Mouse (Mus musculus) right cerebral cortex, postnatal 14 days (tissue): Measurements from ENCODE around the gene Mcm3.

Experiments used
- DNase-seq: peaks from one replicate; pipeline ENCODE4 v3.0.0; 2022

Gene Mcm3

DNA sequence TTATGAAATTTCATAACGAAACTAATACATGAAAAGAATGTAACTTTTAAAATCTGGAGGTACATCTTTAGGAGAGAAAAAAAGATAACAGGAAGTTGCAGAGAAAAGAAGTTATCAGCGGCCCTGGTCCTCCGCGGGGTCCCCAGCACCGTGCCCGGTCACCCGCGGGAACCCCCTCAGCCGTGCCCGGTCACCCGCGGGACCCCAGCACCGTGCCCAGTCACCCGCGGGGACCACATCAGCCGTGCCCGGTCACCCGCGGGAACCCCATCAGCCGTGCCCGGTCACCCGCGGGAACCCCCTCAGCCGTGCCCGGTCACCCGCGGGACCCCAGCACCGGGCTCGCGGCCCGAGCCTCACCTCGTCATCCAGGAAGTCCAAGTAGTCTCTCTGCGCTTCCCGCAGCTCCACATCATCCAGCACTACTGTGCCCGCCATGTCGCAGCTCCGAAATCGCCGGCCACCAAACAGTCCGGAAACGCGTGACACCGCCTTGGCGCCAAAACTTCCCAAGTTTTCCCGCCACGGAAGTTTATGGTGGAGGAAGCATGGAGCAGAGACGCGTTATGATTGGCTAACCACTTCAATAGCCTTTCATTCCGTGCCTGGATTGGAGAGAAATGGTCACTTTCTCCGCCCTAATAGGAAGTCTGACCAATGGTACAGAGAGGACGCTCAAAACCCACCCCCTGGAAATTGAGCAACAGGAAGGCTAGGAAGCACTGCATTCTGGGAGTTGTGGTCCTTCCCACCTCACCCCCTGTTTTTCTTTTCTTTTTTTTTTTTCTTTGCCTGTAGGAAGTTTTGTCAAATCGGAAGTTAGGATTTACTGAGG lies at the start of gene Mcm3:
TSS of gene Mcm3 (minus strand) at position 542 of the 835 bp plus-strand sequence.
- peak; percentile 78 for DNase-seq

DNA sequence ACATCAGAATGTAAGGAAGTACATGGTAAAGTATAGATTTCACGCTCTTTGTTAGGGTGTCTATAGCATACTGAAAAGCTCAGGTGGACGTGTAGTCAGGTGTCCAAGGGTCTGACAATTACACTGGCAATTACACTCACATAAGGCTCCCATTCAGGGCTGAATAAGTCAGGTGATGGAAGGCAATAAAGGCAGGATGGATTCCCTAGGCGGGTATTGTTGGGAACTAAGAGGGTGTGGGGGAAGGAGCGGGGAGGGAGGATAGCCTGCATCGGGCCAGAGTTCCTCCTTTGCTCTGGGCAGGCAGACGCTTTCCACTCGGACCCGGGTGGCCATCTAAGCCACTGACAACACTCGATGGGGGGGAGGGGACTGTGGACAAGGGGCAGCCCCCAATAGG lies 47.9 kb upstream of the Mcm3 start:
- DNase-seq = no peak

DNA sequence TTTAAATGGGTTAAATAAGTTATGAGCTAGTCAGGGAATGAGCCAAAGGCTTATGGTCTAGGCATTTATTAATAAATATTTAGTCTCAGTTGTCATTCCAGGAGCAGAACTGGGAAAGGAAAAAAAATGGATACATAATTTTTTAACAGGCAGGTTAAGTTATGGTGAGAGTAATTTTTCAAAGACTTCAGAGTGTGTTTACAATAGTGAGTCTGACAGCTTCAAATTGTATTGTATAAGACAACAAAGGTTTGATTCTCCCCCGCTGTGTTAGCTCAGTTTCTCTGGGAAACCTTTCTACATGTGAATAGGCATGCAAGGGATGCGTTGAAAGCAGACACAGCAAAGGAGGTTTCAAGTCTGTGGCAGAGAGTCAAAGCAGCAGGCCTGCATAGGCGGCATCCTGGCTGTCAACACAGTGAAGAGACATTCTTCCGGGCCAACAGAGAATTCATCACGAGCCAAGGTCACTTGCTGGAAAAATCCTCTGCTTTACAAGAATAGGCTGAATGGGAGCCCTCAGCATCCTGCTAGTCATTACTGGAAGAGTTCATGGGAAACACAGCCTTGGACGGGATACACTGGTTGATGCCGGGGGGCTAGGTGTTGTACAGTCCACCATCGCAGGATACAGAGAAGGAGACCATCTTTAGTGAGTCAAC lies 47.3 kb upstream of the Mcm3 start:
- DNase-seq = no peak

DNA sequence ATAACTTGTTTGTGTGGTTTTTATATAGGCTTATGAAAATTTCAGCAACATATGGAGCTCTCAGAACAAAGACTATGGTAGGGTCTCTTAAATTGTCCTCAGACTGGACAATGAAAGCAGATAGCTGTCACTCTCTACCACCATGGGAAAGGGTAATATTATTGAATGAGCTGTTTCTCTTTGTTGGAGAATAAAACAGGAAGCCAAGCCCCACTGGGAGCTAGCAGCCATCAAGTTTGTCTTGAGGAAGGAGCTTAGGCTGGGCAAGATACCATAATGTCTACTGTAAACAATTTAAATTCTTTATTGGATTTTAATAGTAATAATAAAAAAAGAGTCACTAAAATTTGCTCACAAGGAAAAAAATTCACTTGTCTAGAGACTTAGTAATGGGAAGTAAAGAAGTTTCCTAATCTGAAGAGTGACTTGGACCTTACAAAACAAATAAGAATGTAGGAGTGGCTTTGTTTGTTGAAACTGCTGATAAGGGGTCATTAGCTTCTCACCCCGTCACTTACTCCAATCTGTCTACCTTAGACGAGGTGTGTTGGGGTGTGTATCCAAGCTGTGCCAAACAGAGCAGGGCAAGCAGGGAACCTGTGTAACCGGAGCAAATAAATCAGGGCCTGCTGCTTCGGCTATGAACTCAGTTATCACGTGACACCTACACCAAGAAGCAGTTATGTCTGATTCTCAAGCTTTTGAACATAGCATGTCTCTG lies 43.5 kb upstream of the Mcm3 start:
- DNase-seq = no peak

DNA sequence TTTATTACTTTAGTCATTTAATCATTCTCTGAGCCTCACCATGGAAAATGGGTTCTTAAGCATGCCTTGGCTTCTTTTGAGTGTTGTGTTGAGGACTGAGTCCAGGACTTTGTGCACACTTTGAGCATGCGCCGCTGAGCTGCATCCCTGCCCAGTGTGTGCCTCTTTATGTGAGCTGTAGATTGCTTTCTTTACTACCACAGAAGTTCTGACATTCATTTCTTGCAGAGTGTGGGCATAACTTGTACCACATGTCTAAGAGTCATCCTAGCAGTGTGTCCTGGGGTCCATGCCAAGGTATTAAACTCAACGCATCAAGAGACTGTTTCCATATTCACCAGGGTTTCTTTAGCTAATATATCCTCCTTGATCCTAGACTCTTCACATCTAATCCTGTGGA lies 41.8 kb upstream of the Mcm3 start:
- DNase-seq = no peak

DNA sequence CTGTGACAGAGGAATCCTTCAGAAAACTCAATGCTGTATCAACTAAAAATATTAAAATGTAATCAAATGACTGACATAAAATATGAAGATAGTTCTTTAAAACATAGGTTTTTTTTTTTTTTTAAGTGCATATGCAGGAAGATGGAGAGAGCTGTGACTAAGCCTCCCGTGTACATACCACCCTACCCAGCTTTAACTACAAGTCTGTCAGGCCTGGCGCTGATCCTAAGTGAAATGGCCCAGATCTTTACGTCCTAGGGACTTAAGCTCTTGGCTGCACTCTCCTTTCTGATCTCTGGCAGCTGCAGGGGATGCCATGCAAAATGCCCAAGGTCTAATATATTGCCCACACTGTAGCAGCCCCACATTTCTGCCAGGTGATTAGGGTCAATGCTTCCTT lies 40.7 kb upstream of the Mcm3 start:
- no peak for DNase-seq

DNA sequence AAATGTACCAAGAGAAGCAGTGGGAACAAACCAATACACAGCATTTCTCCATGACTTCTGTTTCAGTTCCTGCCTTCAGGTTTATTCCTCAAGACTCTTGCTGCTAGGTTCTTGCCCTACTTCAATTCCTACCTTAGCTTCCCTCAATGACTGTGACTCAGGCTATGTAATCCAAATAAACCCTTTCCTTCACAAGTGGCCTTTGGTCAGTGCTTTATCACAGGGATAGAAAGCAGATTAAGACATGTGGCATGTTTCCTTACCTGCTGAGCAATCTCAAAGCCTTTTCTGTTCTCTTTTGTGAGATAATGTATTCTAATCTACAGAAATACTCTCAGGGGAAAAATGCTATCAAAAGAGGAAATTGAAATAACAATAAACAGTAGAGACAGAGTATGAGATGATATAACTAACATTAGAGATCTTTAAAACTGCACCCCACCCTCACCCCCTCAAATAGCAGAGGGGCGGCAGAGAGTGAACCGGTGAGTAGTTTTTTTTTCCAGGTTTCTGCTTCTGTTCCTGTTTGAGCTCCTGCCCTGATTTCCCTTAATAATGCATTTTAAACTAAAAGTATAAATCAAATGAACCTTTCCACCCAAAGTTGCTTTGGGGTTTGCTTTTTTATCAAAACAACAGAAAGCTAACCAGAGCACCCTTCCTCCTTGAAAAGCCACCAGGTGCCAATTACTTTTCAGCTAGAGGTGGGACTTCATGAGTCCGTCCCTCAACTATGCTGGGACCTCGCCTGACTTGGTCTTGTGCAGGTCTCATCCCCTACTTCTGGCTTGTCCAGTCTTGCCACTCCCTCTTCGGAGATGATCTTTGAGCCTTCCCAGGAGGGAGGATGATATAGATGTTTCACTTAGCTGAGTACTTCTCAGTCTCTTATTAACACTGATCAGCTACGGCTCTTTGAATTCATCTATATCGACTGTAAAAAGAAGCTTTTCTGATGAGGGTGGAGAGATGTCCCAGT lies 37.1 kb upstream of the Mcm3 start:
- no peak for DNase-seq

DNA sequence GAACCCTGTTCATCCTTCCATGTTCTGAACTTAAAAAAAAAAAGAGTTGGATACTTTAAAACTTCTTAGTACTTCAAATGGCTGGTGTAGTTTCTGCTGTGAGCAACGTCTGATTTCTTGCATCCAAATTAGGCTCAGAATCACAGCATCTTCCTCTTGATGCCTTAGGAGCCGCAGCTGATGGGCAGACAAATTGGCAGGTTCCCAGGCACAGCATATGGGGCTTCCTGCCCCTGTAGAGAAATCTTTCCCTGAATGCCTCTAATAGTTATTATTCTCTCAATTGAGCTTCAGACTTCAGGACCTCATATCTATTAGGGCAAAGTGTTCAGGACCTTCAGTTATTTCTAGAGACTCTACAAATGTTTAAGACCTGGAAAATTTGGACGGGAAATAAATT lies 19.8 kb upstream of the Mcm3 start:
- no peak for DNase-seq

DNA sequence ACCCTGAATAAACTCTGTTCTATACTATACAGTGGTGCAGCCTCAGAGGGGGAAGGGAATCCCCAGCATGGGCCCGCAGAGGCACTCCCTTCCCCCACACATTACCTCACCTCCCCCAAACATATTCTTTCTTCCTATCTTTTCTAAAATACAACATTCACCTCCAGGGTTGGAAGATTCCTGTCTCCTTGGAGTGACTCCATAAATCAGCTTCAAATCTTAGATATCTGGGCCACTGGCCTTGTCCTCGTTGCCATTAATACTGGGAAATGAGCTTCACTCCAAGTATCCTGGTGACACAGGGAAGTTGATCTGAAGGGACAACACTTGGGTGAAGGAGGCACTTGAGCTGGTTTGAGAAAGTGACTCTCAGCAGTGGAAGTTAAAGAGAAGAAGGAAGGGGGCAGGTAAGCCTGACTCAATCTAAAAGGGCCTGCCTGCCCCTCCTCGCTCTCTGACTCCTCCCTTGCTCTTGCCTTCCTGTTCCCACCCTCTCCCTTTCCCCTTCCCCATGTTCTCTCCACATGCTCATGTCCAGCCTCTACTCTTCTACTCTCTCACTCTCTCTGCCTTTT lies 16.5 kb upstream of the Mcm3 start:
- DNase-seq = no peak

DNA sequence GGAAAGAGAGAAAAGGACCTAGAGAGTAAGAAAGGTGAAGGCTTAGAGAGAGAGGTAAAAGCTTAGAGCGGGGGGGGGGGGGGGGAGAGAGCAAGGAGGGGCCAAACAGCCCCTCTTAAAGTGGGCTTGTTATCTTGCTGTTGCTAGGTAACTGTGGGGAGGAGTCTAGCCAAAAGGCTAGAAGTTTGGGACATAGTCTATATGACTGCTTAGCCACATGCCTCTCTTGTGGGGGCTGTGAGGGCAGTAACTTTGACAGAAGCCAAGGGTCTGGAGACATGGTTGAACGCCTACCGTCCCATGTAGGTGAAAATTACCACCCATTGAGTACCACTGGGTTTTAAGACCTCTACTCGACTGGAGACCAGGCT lies 13.0 kb upstream of the Mcm3 start:
- no peak for DNase-seq

DNA sequence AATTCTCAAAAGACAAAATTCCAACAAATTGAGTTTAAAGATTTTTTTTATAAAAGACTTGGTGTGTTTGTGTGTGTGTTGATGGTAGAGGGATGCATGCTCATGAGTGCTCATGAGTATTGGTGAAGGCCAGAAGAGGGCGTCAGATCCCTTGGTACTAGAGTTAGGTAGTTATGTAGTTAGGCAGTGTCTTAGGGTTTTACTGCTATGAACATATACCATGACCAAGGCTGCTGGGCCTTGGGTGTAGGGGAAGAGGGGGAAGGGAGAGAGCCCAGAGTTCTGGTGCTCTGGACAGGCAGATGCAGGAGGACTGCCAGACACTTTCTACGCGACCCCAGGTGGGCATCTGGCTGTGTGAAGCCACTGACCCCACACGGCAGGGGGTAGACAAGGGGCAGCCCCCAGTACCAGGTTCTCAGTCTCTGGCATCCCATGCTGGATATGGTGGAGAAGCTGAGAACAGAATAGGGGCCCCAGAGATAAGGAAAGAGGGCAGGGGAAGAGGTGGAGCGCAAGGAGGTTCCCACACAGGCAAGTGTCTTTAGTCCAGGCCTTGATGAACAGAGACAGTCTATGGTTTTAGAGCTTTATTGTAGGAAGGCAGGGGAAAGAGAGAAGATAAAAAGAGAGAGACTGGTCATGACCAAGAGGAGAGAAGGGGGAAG lies 12.5 kb upstream of the Mcm3 start:
- DNase-seq = no peak

DNA sequence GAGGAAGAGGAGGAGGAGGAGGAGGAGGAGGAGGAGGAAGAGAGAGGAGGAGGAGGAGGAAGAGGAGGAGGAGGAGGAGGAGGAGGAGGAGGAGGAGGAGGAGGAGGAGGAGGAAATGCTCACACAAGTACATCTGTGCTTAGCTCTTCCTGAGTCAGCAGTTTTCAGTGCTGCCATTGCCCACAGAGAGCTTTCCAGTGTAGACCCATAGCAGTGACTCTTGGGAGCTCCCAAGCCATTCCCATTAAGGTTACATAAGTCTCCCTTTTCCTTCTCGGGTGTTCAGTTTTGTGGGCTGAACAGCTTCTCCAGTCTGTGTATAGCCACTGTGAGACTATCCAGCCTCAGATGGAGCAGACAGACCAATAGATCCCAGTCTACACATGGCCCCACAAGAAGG lies 10.4 kb upstream of the Mcm3 start:
- DNase-seq = no peak

DNA sequence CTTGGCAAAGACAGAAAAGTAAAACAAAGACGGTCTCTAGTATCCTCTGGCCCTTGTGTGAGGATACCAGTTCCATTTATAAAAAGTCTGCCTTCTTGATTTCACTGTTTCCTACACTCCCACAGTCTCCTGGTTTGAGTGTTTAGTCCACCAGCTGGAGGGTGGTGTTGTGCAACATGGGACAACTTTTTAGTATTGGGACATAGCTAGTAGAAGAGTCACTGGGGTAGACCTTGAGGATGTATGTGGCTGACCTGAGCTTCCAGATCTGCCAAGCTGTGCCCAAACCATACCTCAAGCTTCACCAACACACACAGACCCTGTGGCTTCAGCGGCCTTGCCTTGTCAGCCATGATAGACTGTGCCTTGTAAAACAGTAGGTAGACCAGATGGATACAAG lies 7.9 kb upstream of the Mcm3 start:
- no peak for DNase-seq

DNA sequence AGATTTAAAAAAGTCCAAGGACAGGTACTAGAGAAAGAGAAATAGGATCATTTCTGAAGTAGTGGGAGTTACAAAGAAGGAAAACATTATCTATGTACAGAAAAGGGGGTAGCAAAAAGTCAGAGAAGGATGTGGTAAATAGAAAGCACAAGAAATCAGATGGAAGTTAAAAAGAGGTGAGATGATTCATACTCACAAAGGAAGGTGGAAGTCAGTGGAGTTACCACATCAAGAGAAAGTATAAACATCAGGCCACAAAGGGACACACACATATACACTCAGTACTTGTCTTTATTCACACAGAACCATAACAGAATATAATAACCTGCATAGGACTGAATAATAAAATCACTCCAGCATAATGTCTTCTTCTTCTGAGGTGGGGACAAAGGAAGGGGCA lies 4.9 kb upstream of the Mcm3 start:
- DNase-seq = no peak

DNA sequence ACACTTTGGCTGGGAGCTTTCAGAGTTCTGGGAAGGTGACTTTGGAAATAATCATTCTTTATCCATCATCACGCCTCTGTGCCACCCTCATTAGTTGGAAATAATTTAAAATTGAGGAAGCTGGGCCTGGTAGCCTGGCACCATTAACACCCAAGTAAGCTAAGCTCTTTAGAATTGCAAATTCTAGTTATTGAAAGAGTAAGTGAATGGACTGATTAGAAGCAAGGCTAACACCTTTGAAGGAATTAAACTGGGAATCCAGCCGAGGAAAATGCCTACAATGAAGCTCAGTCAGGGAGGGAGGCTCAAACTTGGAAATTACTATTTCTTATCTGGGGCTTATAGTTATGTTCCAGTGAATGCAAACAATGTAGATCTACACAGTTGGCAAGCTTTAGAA lies 3.8 kb upstream of the Mcm3 start:
- DNase-seq = no peak

DNA sequence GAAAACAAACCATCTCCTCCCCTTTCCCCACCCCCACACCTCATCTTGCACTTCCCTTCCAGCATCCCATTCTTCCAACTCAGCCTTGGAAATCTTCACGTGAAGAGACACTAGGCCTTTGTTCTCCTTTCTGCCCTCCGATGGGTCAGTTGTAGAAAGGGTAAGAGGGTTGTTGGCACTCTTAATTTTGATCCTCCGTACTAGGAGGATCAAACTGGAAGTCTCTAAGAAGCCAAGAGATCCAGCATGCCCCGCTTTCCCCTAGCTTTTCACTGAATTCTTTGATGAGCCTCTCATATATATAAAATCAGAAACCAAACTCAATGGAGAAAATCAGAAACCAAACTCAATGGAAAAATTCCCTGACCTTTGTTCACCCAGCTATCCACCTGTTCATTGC lies 3.4 kb upstream of the Mcm3 start:
- no peak for DNase-seq

DNA sequence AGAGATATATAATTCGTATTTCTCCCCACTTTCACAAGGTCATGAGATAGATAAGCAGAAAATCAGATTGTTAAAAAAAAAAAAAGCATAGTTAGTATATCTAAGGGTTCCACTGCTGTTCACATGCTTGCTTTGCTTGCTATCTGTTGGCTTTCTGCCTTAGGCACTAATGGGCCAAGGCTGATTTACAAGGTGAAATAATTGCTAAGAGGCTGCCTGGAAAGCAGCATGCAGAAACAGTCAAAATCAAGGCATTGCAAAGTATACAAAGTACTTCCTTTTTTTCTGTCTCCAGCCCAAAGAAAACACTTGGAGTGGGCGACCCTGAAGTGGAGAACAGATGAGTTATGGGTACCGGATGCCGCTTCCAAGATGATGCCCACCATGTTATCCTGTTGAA lies 847 bp upstream of the Mcm3 start:
- DNase-seq = no peak

DNA sequence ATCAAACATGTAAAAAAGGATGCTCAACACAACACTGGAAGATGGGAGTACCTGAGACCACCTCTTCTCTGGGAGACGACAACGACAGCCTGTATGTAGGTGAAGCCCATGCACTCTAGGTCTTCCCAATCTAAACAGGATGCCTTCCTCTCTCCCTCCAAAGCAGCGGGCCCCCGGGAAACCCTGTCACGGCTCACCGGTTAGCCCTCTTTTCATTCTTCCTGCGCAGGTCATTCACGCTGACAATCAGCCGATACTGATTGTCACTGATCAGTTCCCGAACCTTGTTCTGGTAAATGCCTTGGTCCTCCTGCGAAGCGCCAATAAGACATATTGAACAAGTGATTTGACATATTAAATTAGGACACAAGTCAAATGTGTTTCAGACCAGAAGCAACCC lies 2.5 kb downstream of the Mcm3 start:
- DNase-seq = no peak

DNA sequence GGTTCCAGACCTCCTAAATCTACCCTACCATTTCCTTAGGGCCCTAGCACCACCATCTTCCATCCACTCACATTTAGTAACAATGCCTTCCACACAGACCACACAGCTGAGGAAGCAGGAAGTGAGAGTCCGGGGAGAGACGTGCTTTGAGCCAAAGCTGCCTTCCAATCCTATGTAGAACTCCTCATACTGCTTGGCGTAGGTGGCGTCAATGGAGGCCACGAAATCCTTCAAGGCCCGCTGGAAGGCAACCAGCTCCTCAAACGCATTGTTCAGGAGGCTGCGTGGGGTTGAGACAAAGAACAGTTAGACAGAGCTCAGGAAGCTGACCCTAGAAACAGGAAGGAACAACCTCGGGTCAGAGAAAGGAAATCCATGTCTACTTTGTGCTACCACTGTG lies 2.9 kb downstream of the Mcm3 start:
- DNase-seq = no peak

DNA sequence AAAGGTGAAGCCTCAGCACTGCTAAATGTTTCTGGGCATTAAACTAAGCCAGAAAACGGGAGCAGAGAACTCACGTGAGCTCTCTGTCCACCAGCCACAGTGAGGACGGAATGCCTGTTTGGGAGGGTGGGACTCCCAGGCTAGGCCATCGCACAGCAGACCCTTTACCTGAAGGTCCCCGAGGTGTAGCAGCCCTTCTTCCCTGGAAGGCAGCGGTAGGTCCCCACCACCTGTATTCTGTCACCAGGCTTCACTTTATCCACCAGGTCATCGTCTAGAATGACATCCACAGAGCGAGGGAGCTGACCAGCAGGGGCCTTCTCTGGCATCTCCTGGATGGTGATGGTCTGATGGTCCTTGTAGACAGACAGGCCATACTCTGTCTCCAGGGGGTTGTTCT lies 5.6 kb downstream of the Mcm3 start:
- no peak for DNase-seq

DNA sequence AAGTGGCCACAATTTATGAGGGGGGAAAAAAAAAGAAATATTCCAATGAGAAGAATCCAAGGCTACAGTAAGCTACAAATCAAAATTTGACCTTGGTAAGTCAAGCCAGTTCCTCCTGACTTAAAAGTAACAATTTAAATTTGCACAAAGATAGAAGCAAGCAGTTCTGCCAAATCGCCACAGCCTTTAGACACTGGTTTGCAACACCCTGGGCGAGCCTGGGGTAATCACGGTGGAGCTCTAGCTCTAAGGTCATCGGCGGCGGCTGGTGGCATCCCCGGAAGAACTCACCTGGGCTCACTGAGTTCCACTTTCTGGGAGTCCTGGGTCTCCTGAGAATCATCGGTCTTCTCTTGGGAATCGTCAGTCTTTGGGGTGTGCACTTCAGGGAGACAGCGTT lies 15.6 kb downstream of the Mcm3 start:
- no peak for DNase-seq
